Mouse (Mus musculus) mesoderm, embryonic 11.5 days (tissue): ENCODE measurements at regions not wholly inside any gene's neighbourhood (a gene's known extent, or its start where the extent isn't known, plus 50 kb on each side); places are given as distances from the start of the nearest gene placed in this dataset.
A peak's percentile ranks its signal among the peaks of the same experiment; 100 is the strongest.
"Not testable (repeated sequence)": the region's sequence is repeated elsewhere in the genome, so short reads cannot be mapped to it uniquely, and the experiment has no call there.

ENCODE experiments used
- DNase-seq: peaks from one replicate; pipeline ENCODE4 v3.0.0-alpha.2; 2012; ENCODE audit warnings: low read depth, low spot score

GRCm38 (mm10) chr13:20039590-20039989, 50.8 kb upstream of the Elmo1 start:
- no peak for DNase-seq

GRCm38 (mm10) chr13:20038463-20038862, 51.9 kb upstream of the Elmo1 start:
- peak; percentile 58 for DNase-seq

GRCm38 (mm10) chr13:20037436-20037835, 53.0 kb upstream of the Elmo1 start:
- no peak for DNase-seq

GRCm38 (mm10) chr13:20033937-20034735, 56.3 kb upstream of the Elmo1 start:
- DNase-seq: no peak

GRCm38 (mm10) chr13:20031660-20032059, 58.7 kb upstream of the Elmo1 start:
- no peak for DNase-seq

GRCm38 (mm10) chr13:20031082-20031481, 59.3 kb upstream of the Elmo1 start:
- DNase-seq: no peak

- DNase-seq: no peak
These were observed 63.8 kb upstream of the Elmo1 start for GRCm38 (mm10) chr13:20026612-20027011.

GRCm38 (mm10) chr13:20016454-20016853, 73.9 kb upstream of the Elmo1 start:
- not testable (repeated sequence) for DNase-seq

- DNase-seq: no peak
These were observed 77.8 kb upstream of the Elmo1 start for GRCm38 (mm10) chr13:20012621-20013020.

GRCm38 (mm10) chr13:20009164-20009563, 81.2 kb upstream of the Elmo1 start:
- DNase-seq: no peak

- no peak for DNase-seq
These were observed 82.8 kb upstream of the Elmo1 start for GRCm38 (mm10) chr13:20007561-20007960.

- DNase-seq: no peak
These were observed 92.8 kb upstream of the Elmo1 start for GRCm38 (mm10) chr13:19997606-19998005.

GRCm38 (mm10) chr13:19975621-19976020, 114.8 kb upstream of the Elmo1 start:
- no peak for DNase-seq

GRCm38 (mm10) chr13:19966566-19966965, 123.8 kb upstream of the Elmo1 start:
- no peak for DNase-seq

- DNase-seq: no peak
These were observed 127.4 kb upstream of the Elmo1 start for GRCm38 (mm10) chr13:19963031-19963430.

- DNase-seq: no peak
These were observed 104.7 kb upstream of the Gpr141 start for GRCm38 (mm10) chr13:19928761-19929160.

- no peak for DNase-seq
These were observed 103.8 kb upstream of the Gpr141 start for GRCm38 (mm10) chr13:19927807-19928206.

GRCm38 (mm10) chr13:19921084-19921827, 97.2 kb upstream of the Gpr141 start:
- DNase-seq: peak; percentile 36

- DNase-seq: peak; percentile 66
These were observed 88.0 kb upstream of the Gpr141 start for GRCm38 (mm10) chr13:19911860-19912584.

GRCm38 (mm10) chr13:19902786-19903185, 78.7 kb upstream of the Gpr141 start:
- no peak for DNase-seq

GRCm38 (mm10) chr13:19897191-19897590, 73.1 kb upstream of the Gpr141 start:
- DNase-seq: no peak
